Mouse (Mus musculus) embryo, embryonic 11.5 days (tissue): ENCODE results near the gene Zfp112.
"Not testable (repeated sequence)": the region's sequence is repeated elsewhere in the genome, so short reads cannot be mapped to it uniquely, and the experiment has no call there.

ENCODE experiments used
- DNase-seq: peaks from one replicate; pipeline ENCODE4 v3.0.0-alpha.2; 2012; ENCODE audit warnings: low read depth, low spot score

Zfp112 gene

DNA sequence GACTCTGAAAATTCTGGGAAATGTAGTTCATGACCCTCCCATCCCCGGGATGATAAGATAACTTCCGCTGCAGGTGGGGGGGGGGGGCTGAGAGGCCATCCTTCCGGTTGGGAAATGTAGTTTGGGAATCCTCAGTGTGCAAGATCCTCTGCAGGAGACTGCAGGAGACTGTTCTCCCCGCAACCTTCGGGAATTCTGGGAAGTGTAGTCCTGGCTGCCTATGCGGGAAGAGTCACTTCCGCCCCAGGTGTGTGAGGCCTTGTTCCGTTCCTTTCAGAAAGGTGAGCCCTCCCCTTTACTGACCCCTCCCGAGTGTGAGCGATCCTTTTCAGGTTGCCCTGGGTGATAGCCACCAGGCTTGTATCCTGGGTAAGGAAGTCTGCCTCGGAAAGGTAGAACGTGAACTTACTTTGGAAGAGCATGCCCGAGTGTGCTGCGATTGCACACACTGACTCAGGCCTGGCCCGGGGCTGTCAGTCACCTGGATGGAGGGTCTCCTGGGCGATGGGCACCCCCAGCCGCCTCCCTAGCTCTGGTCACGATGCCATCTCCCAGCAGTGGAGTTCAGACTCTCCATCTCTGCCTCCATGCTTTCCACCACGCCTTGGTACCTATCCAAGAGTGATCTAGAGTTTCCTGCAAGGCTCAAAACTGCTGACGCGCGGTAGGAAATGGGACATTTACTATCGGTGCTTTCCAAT, at the start of gene Zfp112:
Gene Zfp112 (plus strand): TSS at position 159 of the 701 bp plus-strand sequence.
- DNase-seq: peak; percentile 78

DNA sequence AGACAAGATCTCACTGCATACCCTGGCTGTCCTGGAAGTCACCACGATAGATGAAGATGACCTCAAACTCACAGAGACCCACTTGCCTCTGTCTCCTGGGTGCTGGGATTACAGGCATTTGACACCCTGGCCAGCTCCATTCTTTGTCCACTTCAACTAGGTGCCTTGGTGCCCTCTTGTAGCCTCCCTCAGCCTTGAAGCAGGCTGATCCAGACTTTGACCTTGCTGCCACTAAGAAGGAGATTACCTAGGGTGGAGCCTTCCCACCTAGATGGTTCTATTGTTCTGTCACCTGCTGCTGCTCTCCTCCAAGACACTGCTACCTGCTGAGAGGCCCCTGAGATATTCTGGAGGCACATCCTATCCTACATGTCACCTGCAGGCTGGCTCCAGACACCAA, 37.7 kb upstream of the Zfp112 start:
- not testable (repeated sequence) for DNase-seq

DNA sequence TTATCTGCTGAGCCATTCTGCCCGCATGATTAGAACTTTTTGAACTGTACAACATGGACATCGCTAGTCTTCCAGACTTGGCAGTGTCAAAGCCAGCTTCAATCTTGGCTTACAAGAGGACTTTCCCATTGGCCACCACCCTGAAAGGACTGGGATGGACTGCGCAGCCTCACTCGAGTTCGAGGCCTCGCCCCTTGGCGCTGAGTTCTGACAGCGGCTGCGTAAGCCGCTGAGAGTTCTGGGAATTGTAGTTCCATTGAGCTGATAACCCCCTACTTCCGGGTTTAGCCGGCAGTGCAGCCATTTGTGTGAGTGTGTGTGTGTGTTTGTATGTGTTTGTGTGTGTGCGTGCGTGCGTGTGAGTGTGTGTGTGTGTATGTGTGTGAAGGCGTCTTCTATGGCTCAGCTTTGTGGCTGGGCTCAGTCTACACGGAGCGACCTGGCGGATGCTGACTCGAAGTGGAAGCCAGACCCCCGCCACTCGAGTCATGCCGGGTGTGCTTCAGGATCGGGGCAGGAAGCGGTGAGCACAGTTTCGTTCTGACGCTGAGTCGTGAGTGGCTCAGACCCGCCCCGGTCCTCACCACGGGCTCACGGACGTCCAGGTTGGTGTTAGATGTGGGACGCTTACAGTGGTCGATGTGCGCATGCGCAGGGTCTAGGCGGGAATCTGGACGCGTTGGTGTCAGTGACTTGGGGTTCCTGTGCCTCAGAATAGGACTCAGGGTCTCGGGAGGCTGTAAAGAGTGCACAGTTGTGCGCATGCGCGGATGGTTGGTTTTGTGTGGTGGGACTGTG, 30.3 kb upstream of the Zfp112 start, which contains the start of gene Zfp180:
Gene Zfp180 (plus strand): TSS at position 291 of the 798 bp plus-strand sequence.
- DNase-seq: peak; percentile 94

DNA sequence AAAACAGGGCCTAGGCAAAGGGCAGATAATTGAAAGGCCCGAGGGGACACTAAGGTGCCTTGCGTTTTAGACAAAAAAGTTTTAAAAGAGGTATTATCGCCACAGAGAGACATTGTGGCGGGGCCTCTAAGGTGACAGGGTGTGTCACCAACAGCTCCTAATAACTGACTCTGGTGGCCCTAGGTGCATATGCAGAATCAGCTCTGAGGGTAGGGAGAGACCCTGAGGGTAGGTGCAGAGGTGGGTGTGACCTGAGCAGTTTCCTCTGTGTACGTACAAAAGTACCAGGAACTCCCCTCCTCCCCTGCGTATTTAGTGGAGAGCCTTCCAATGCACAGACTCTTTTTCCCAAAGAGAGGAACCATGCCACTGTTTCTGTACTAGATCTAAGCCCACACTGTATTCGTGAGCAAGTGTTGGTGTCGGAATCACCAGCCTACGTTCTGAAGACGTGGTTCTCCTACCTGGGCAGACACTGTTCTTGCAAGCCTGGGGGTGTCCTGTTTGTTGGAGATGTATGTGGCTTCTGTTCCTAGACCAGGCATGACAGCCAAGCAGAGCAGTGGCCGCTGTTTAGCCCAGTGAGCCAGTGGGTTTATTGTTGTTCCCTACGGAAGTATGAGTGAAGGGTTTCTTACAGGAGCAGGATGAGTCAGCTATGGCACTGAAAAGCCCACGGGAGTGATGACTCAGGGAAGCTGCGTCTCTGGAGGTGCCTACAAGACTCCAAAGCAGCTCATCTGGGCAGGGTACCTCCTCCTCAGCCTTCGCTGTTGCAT, 29.5 kb upstream of the Zfp112 start:
- no peak for DNase-seq

- no peak for DNase-seq
Measured at GRCm38 (mm10) chr7:24086871-24087270, 25.2 kb upstream of the Zfp112 start.

- DNase-seq: no peak
Measured at GRCm38 (mm10) chr7:24087485-24088125, 24.5 kb upstream of the Zfp112 start.

- DNase-seq: no peak
Measured at GRCm38 (mm10) chr7:24104403-24104802, 7.7 kb upstream of the Zfp112 start.

DNA sequence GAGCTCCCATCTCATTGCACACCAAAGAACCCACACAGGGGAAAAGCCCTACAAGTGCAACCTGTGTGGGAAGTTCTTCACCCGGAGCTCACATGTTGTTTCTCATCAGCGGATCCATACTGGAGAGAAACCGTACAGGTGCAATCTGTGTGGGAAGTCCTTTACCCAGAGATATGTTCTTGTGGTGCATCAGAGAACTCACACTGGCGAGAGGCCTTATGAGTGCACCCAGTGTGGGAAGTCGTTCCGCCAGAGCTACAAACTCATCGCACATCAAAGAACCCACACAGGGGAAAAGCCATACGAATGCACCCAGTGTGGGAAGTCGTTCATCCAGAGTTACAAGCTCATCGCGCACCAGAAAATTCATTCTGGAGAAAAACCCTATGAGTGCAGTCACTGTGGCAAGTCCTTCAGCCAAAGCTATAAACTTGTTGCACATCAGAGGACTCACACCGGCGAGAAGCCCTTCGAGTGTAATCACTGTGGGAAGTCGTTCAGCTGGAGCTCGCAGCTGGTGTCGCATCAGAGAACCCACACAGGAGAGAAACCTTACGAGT, 6.9 kb upstream of the Zfp112 start:
- no peak for DNase-seq

DNA sequence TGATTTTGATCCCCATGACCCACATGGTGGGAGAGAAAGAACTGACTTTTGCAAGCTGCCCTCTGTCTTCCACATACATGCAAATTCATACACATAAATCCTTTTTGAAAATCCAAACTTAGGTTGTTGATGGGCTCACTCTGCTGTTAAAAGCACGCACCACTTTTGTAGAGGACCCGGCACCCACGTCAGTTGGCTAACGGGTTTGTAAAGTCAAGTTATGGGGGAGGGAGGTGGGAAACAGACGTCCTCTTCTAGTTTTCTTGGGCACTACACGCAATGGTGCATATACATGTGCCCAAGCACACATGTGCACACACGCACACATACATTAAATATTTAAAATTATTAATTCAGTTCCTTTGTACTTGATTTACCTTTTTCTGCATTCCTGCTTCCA, 1.3 kb upstream of the Zfp112 start:
- no peak for DNase-seq

DNA sequence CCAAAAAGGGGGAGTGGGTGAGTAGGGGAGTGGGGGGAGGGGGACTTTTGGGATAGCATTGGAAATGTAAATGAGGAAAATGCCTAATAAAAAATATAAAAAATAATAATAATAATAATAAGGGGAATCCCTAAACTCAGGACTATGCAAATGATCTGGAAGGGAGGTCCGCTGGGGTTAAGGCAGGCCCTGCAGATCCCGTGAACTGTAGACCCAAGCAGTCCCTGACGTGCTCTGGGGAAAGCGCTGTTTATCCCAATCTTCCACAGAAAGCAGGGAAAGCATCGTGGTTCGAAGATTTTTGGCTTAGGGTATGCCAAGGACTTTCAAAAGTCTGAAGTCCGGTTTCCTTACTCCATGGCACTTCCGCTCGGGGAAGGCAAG, 350 bp upstream of the Zfp112 start:
- no peak for DNase-seq

GRCm38 (mm10) chr7:24113001-24113400, 887 bp downstream of the Zfp112 start:
- DNase-seq: no peak

GRCm38 (mm10) chr7:24116655-24117054, 4.5 kb downstream of the Zfp112 start:
- no peak for DNase-seq

- DNase-seq: peak; percentile 0
Measured at GRCm38 (mm10) chr7:24133425-24133995, 21.4 kb downstream of the Zfp112 start.

DNA sequence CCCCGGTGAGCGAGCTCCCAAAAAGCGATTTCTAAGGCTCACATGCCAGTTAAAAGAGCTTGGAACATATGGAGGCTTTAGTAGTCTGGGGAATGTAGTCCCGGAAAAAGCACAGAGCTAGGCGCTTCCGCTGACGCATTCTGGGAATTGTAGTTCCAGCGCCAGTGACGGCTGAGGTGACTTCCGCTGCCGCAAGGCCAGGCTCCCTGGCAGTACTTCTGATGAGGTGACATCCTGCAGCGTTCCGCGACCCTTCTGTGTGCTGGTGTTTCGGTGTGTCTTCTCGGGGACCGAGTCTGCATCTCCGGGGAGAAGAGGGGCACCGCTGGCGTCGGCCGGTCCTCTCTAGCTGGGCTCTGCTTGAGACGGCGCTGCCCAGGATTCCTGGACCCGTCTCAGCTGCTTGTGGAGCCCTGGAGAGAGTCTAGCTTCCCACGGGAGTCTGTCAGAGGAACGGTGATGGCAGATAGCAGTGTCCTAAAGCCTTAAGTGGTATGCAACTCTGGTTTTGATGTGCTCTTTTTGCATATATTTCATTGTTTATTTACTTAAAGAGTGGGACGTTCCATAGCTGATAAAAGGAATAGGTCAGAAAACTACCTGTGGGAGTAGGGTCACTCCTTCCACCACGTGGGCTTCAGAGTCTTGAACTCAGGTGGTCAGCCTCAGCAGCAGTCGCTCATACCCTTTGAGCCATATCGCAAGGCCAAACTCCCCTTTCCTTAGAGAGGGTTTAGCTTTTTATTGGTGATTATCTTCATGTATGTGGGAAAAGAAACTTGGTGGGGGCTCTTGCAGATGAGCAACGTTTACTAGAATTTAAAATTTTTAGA, 22.1 kb downstream of the Zfp112 start, which contains the start of gene Zfp235:
Gene Zfp235 (plus strand): TSS at position 174 of the 833 bp plus-strand sequence.
- DNase-seq: peak; percentile 73

- DNase-seq: no peak
Measured at GRCm38 (mm10) chr7:24142566-24142965, 30.5 kb downstream of the Zfp112 start.

GRCm38 (mm10) chr7:24153272-24153671, 41.2 kb downstream of the Zfp112 start:
- DNase-seq: no peak

- DNase-seq: no peak
Measured at GRCm38 (mm10) chr7:24172191-24172590, 60.1 kb downstream of the Zfp112 start.

- DNase-seq: peak; percentile 71
Measured at GRCm38 (mm10) chr7:24174618-24175336, 62.7 kb downstream of the Zfp112 start, which contains the start of gene Zfp114. Gene Zfp114, plus strand, starts transcription at chr7:24175060.

DNA sequence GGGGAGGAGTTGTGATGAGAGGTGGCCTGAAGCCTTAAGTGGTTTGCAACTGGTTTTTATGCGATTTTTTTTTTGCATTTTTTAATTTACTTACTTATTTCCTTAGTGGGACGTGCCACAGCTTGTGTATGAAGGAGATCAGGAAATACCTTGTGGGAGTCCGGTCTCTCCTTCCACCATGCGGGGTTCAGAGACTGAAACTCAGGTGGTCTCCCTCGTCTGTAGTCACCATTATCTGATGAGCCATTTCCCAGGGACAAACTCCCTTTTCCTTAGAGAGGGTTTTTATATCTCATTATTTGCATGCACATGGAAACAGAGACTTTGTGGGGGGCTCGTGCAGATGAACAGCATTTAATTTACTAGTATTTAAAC, 63.2 kb downstream of the Zfp112 start:
- DNase-seq: no peak
